Mouse (Mus musculus): ENCODE measurements around the gene Lgr6.

DNA sequence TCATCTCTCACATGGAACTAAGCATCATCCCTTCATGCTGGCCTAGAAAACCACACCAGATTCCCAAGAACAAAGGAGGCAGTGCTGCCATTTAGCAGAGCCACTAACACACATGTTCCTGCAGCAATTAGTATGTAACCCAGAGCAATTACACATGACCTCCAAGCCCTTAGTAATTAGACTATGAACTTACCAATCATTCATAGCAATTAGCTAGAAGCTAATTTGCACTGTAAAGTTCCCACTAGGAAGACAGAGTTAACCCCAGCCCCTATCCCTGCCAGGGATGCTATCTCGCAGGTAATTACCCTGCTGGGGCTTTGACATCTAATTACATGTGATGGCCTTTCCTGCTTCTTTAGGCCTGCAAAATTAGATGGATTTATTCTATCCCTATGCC is 78.8 kb downstream of the Lgr6 start:
- TF ChIP-seq GATA1 (IDR thresholded peaks at IDR 0.05; ENCODE audit: borderline replicate concordance, low read length) (no peak), CTCF (IDR thresholded peaks at IDR 0.05; ENCODE audit: low read depth, low read length) (no peak), POLR2AphosphoS5 (IDR thresholded peaks at IDR 0.05; ENCODE audit: insufficient replicate concordance, low read depth, low read length) (no peak), TAL1 (conservative IDR thresholded peaks at IDR 0.05; ENCODE audit: low read depth, low read length) (no peak)
